Mouse (Mus musculus) kidney, adult 2 months (tissue): ENCODE measurements around the gene Bbc3.

Experiments used
- CTCF ChIP-seq: fragments of 200-500 bp; conservative IDR thresholded peaks from 2 replicates; pipeline ENCODE4 v1.5.1; 2011; ENCODE audit warnings: low read depth, mild to moderate bottlenecking, control low read depth, low read length, moderate library complexity, mixed read lengths; ENCODE audit not compliant: insufficient read depth, insufficient read length
- POLR2A ChIP-seq: fragments of 200-500 bp; IDR thresholded peaks from one replicate; pipeline ENCODE4 v1.6.1; 2011; ENCODE audit warnings: low read depth, low read length, control low read depth

- no peak for TF ChIP-seq POLR2A
- TF ChIP-seq CTCF, result no peak
These were observed 42.3 kb upstream of the Bbc3 start for GRCm38 (mm10) chr7:16265856-16266255.
